Mouse (Mus musculus): ENCODE data around the gene Csrnp3.
A peak's percentile ranks its signal among the peaks of the same experiment; 100 is the strongest.
"Not testable (repeated sequence)": the region's sequence is repeated elsewhere in the genome, so short reads cannot be mapped to it uniquely, and the experiment has no call there.

Csrnp3 gene

GRCm38 (mm10) chr2:65845551-65845950 lies at the start of gene Csrnp3:
Gene Csrnp3, plus strand, starts transcription at chr2:65845767.
- DNase-seq (ENCODE audit: low read depth, low spot score), result peak; percentile 98

- DNase-seq (ENCODE audit: low read depth, low spot score), result no peak
Observed at GRCm38 (mm10) chr2:65801054-65801709, 44.4 kb upstream of the Csrnp3 start.

GRCm38 (mm10) chr2:65806556-65806955 lies 39.0 kb upstream of the Csrnp3 start:
- DNase-seq (ENCODE audit: low read depth, low spot score), result no peak

GRCm38 (mm10) chr2:65811203-65811602 lies 34.4 kb upstream of the Csrnp3 start:
- not testable (repeated sequence) for DNase-seq (ENCODE audit: low read depth, low spot score)

GRCm38 (mm10) chr2:65818080-65818796 lies 27.3 kb upstream of the Csrnp3 start:
- peak; percentile 73 for DNase-seq (ENCODE audit: low read depth, low spot score)

GRCm38 (mm10) chr2:65820114-65820769 lies 25.3 kb upstream of the Csrnp3 start:
- DNase-seq (ENCODE audit: low read depth, low spot score), result no peak

GRCm38 (mm10) chr2:65826314-65826713 lies 19.3 kb upstream of the Csrnp3 start:
- no peak for DNase-seq (ENCODE audit: low read depth, low spot score)

GRCm38 (mm10) chr2:65826801-65827200 lies 18.8 kb upstream of the Csrnp3 start:
- peak; percentile 65 for DNase-seq (ENCODE audit: low read depth, low spot score)

GRCm38 (mm10) chr2:65828699-65829098 lies 16.9 kb upstream of the Csrnp3 start:
- no peak for DNase-seq (ENCODE audit: low read depth, low spot score)

GRCm38 (mm10) chr2:65832738-65833395 lies 12.7 kb upstream of the Csrnp3 start:
- DNase-seq (ENCODE audit: low read depth, low spot score), result peak; percentile 79

GRCm38 (mm10) chr2:65833421-65833820 lies 12.1 kb upstream of the Csrnp3 start:
- no peak for DNase-seq (ENCODE audit: low read depth, low spot score)

GRCm38 (mm10) chr2:65841606-65842005 lies 4.0 kb upstream of the Csrnp3 start:
- DNase-seq (ENCODE audit: low read depth, low spot score), result no peak

- DNase-seq (ENCODE audit: low read depth, low spot score), result no peak
Observed at GRCm38 (mm10) chr2:65842356-65842755, 3.2 kb upstream of the Csrnp3 start.

- peak; percentile 59 for DNase-seq (ENCODE audit: low read depth, low spot score)
Observed at GRCm38 (mm10) chr2:65846000-65846755, 611 bp downstream of the Csrnp3 start.

- DNase-seq (ENCODE audit: low read depth, low spot score), result peak; percentile 70
Observed at GRCm38 (mm10) chr2:65847463-65848110, 2.0 kb downstream of the Csrnp3 start.

- DNase-seq (ENCODE audit: low read depth, low spot score), result peak; percentile 55
Observed at GRCm38 (mm10) chr2:65848706-65849105, 3.1 kb downstream of the Csrnp3 start.

- DNase-seq (ENCODE audit: low read depth, low spot score), result not testable (repeated sequence)
Observed at GRCm38 (mm10) chr2:65850282-65850681, 4.7 kb downstream of the Csrnp3 start.

- no peak for DNase-seq (ENCODE audit: low read depth, low spot score)
Observed at GRCm38 (mm10) chr2:65856791-65857190, 11.2 kb downstream of the Csrnp3 start.

- peak; percentile 87 for DNase-seq (ENCODE audit: low read depth, low spot score)
Observed at GRCm38 (mm10) chr2:65859767-65860727, 14.5 kb downstream of the Csrnp3 start.

Measured in brain, adult 2 months (tissue).